Mouse (Mus musculus): ENCODE measurements at regions not wholly inside any gene's neighbourhood (a gene's known extent, or its start where the extent isn't known, plus 50 kb on each side); places are given as distances from the start of the nearest gene placed in this dataset.

DNA sequence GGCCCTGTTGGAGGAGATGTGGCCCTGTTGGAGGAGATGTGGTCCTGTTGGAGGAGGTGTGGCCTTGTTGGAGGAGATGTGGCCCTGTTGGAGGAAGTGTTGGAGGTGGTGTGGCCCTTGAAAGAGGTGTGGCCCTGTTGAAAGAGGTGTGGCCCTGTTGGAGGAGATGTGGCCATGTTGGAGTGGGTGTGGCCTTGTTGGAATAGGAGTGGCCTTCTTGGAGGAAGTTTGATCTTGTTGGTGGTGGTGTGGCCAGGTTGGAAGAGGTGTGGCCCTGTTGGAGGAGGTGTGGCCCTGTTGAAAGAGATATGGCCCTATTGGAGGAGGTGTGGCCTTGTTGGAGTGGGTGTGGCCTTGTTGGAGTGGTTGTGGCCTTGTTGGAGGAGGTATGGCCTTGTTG is 220.3 kb downstream of the Cryba4 start:
- no peak for DNase-seq

DNA sequence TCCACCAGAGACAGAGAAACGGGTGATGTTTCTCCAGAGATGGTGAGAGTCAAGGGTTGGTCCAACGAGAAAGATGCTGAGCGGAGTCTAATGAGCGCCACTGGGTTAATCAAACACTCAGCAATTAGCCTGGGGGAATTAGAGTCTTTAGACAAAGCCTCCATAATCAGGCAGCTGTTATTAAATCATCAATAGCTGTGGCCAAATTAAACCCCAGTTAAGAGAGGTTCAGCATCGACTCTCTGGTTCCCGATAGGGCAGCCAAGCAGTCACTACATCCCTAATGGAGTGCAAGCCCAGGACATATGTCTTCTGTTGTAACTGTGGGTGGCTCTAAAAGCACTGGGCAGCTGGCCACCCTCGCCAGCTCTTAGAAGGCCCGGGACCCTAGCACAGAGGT is 216.9 kb downstream of the Cryba4 start:
- no peak for DNase-seq

DNA sequence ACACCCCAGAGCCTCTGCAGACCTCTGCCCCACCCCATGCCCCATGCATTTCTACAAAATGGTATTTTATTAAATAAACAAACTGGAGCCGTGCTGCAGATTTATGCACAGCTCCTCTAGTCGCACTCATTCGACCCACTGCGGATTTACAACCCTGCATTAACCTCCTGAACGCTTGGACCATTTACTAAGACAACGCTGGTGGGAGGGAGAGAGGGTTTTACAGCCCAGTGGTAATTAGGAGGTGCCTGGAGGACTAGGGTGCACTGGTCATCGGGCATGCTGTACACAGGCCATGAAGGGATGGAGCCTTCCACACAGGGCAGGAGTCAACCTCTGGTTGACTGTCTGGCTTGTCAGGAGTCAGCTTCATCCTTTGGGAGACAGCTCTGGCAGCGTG is 215.2 kb downstream of the Cryba4 start:
- DNase-seq = no peak

DNA sequence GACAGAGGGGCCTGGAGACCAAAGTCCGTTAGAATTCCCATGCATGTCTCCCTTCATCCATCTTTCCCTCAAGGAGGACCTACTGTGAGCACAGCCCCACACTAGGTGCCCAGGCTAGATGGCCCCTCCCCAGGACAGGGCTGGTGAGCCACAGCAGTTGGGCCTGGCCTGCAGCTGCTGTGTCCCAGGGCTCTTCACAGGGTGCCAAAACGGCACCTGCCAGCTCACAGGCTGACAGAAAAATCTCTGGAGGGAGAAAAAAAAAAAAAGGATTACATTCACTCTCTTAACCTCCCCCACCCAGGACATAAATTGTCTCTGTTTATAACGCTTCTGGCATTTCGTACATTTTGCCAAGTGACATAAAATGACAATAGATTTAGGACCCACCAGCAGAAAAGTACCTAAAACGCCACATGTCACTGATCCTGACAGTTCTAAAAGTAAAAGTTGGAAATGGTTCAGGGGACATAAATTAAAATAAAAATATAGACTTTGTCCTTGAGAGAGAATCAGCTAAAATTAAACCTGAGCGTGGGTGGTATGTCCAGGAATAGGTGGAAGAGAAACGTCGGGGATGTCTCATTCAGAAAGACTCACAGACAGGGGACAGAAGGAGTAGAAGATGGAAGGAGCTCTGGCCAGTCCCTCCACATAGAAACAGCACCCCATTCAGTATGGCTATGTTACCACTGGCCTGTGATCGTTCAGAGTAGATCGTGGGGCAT is 212.5 kb downstream of the Cryba4 start:
- no peak for DNase-seq

DNA sequence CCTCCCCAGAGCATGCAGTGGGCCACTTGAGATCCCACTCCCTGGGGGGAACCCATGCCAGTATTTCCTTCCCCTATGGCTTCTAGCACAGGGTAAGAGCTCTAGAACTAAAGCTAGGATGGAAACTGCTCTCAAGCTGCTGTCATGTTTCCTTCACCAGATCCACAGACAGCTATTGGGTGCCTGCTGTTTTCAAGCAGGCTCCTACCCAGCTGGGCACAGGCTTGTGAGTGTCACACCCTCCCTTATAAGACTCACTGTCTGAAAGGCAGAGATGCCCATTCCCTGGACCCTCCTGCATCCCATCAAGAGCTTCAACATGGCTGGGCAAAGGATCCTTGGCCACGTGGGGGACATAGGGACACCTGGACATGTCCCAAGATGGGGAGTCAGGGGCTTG is 211.6 kb downstream of the Cryba4 start:
- DNase-seq = no peak

DNA sequence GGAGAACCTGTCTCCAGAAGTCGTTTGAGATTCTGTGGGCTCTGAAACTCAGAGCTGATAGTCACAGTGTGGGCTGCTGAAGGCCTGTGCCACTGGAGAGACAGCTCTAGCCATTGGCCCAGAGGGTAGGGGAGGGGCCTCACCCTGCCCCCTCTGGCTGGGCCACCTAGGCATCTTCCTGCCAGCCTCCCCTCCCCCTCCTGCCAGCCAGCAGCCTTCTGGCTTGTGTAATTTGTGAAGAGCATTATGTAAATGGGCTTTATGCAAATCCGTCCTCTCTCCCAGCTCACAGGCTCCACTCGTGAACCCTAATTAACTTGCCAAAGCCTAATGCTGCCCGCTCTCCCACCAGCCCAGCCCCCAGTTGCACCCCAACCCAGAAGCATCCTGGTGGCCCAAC is 211.0 kb downstream of the Cryba4 start:
- DNase-seq = no peak

DNA sequence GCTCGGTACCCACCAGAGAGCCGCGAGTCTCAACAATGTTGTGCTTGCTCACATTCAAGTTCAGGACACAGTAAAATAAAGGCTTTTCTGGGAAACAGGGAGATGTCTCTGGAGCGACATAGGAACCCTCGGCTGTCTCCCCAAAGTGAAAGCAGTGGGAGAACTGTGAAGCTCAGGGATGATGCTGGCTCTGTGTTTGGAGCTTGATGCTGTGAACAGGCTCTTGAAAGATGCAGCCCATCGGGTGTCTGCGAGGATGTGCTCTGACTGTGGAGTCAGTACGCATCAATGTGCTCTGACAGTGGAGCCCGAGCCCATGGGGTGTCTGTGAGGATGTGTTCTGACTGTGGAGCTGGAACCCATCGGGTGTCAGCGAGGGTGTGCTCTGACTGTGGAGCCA is 210.1 kb downstream of the Cryba4 start:
- DNase-seq = no peak

DNA sequence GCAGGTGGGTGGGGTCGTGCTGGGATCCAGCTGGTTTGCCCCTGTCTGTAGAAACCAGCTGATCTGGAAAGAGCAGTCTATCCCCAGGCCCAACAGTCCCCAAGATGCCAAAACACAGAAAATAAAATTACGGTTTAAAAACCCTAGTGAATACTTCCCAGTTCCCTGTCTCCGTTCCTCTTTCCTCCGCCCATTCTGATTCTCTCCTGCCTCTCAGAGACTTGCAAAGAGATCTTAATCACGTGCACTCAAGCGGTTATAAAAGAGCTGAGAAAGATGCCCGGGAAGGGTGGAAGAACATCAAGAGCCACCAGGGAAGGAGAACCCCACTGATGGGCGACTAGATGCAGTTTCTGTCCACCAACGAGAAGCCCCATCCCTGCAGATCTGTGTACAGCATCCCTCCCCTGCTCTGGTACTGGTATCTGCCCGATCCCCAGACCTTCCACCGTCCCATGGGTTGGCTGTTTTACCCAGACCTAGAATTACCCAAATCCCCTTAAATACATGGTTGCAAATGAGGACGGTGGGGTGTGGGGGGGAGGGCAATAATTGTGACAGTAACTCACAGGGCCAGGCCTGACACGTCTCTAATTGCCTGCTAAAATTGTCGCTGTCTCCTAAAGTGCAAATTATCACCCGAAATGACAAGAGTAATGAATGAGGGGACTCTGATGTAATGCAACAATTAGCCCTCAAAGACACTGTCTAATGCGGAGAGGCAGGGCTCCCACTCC is 202.1 kb downstream of the Cryba4 start:
- no peak for DNase-seq

DNA sequence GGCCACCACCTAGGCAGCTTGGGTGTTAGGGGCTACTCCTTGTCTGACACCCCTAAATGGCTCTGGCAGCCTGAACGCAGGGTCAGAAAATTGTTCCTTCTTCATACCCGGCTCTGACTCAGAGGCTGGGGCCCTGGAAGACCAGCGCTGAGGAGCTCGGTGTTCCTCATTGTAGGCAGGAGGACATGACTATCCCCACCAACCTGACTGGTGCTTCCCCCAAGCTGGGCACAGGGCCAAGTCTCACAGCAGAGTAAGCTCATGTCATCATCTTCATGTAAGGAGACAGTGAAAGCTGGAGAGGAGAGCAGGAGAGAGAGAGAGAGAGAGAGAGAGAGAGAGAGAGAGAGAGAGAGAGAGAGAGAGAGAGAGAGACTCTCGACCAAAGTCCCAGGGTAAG is 201.4 kb downstream of the Cryba4 start:
- DNase-seq = peak; percentile 24

DNA sequence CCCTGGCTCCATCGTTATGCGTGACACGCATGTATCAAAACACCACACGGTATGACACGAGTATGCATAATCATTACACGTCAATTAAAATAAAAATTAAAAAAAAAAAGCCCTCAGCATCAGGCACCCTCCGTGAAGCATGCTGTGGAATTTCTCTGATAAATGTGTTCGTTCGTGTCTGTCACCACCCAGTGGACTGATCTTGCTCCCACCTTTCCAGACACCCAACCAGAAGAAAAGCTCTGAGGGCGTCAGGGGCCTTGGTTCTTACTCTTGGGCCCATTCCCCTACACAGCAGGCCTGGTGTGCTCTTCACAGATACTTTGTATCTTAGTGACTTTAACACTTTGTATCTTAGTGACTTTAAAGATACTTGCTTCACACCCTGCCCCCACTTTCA is 200.5 kb downstream of the Cryba4 start:
- DNase-seq = no peak

DNA sequence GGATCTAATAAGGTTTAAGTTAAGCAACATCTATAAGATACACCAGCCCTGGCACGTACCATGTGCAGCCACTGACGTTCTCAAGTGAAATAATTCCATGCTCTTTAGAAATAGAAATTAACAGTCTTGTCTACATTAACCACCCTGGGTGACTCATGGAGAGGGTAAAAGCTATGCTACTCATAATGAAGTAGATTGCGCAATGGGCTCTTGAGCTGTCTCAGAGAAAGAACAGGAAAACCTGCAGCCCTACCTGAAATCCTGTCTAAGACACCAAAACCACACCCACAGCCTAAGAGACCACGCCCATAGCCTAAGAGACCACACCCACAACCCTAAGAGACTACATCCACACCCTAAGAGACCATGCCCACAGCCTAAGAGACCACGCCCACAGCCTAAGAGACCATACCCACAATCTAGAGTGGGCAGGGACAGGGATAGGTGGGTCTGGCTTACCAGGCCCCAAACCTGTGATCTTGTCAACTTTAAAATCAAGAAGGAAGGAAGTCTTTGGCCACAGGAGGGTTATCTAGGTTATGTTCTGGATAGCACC is 198.6 kb downstream of the Cryba4 start:
- no peak for DNase-seq

DNA sequence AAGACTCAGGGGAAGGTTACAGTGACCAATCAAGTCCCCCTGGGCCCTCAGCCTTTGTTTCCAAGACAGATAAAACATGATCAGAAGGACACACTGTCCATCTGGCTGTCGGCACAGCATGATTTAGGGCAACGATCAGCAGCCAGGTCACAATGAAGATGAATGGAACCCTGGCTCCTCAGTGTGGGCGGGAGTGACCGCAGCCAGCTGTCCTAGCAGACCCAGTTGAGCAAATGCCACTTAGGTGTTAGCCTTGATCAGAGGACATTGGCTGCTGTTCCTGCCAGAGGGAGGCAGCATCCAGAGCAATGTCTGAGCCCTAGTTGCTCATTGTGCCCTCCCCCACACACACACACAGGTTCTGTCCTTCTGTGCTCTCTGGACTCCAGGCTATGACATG is 197.3 kb downstream of the Cryba4 start:
- no peak for DNase-seq

DNA sequence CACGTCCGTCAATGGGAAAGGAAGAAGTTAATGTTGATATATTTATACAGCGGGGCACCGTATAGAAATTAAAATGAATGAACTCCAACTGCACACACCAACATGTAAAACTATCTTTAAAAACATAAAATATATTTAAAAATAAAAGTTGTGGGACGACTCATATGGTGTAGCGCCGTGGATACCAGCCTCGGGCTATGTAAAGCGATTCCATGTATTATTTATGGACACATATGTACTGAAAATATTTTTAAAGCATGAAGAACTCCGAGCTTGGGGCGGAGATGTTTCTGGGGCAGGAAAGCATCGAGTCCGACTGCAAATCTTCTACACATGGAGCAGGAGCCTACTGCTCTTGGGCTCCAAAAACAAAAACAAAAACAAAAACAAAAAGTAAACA is 182.4 kb downstream of the Cryba4 start:
- DNase-seq = no peak

DNA sequence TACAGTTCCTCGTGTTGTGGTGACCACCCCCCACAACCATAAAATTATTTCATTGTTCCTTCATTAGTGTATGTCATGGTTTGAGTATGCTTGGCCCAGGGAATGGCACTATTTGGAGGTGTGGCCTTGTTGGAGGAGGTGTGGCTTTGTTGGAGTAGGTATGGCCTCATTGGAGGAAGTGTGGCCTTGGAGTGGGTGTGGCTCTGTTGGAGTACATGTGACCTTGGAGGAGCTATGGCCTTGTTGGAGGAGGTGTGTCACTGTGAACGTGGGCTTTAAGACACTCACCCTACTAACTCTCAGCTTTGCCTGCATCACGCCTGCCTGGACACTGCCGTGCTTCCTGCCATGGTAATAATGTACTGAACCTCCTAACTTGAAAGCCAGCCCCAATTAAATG is 179.9 kb downstream of the Cryba4 start:
- no peak for DNase-seq

DNA sequence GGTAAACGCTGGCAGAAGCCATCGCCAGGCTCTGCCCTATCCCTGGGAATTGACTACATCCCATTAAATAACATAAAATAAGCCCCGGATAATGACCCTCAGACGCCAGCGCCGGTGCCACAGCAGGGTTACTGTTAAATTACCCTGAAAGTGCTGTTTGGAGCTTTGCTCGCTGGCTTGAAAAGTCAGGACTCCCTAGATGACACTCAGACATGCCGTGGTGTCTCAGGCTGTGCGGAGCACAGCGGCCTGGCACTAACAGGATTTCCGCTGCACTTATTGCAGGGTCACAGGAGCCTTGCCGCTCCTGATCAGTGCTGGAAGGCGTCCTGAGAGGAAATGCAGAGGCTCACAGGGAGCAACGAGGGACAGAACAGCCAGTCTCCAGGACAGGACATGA is 175.2 kb downstream of the Cryba4 start:
- DNase-seq = no peak

DNA sequence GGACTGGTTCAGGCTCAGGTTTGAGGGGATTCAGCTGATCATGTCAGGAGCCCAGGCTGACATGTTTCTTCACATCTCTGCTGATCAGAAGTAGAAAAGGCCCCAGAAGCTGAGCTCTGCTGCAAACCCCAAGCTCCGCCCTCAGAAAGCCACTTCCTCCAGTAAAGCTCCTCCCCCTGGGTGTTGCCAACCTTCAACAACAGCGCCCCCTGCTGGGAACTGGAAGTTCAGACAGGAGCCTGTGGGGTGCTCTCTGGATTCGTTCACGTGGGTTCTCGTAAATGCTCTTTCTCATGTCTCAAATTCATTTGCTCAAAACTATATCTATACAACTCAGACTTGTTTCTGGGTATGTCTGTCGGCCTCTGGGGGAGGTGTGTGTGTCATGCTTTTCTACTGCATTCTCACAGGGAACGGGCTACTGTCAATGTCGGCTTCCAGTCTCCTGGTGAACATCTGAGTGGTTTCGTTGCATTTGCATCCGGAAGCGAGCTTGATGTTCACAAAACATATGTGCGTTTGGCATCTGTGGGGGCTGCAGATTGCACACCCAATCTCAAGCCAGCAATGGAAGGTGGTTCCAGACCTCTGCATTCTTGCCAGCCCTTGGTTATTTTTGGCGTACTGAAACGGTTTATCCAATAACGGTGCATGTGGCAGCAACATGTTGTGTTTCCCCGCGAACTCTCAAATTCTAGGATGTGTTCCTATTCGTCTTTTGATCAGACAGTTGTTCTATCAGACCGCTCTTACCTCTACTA is 174.3 kb downstream of the Cryba4 start:
- peak; percentile 57 for DNase-seq

DNA sequence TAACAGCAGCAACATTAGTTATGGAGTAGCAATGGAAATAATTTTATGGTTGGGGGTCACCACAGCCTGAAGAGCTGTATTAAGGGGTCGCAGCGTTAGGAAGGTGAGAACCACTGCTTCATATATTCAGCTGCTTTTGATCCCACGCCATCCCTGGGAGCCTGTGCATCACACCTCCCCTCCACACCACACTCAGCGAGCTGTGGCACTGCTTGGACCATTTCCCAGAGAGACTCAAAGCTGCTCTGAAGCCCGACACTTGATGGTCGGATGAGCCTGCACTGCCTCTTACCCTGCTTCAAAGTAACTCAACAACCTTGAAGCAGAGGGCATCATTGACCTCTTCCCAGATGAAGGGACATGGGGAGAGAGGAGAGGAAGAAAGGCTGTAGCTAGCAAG is 171.3 kb downstream of the Cryba4 start:
- no peak for DNase-seq

DNA sequence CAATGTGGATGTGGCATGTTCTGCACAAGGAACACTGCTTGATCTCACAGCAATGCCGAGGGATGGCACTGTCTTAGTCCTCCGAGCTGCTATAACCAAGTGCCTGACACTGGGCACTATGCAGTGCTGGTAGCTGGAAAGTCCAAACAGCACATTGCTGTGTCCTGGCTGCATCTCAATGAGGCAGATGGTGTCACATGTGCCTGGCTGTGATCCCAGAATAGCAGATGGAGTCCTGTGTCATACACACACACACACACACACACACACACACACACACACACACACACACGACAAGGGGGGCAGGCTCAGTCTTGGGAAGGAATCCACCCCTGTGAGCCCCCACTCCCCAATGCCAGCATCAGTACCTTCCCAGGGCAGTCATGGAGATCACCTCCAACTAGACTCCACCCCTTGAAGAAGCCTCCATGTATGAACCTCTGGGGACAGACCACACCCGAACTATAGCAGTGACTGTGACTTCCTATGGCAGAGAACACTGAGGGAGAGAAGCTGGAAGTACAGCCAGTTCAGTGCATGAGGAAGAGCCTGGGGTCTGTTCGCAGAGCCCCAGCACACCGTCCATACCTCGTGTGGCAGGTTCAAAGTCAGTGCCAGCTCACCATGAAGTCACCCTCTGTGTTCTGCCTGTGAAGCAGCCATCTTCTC is 160.3 kb downstream of the Cryba4 start:
- peak; percentile 73 for DNase-seq

DNA sequence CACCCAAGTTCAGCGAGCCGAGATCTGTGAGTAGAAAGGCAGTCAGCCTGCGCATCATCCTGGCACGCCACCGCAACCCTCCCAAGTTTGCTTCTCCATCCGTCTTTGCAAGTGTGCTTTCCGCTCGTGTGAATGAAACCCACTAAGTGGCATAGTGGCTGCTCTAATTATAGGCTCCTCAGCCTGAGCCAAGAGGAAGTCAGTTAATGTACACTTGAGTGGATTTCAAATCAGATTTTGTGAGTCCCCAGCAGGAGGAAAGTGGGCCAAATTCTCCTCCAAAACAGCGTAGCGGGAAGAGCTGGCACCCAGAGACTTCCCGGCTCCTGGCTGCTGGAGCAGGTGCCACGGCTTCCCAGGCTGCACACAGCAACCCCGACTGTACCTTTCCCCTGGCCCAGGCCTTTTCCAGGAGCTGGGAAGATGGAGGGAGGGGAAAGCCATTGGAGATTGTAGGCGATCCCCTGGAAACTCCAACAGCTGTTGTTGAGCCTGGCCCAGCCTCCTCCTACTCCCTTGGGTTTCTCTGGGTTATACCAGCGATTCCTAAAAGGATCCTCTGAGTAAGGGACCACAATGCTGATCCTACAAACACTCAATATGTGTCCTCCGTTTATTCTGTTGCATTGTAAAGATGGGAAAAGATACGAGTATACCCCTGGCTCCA is 158.3 kb downstream of the Cryba4 start:
- DNase-seq = no peak

DNA sequence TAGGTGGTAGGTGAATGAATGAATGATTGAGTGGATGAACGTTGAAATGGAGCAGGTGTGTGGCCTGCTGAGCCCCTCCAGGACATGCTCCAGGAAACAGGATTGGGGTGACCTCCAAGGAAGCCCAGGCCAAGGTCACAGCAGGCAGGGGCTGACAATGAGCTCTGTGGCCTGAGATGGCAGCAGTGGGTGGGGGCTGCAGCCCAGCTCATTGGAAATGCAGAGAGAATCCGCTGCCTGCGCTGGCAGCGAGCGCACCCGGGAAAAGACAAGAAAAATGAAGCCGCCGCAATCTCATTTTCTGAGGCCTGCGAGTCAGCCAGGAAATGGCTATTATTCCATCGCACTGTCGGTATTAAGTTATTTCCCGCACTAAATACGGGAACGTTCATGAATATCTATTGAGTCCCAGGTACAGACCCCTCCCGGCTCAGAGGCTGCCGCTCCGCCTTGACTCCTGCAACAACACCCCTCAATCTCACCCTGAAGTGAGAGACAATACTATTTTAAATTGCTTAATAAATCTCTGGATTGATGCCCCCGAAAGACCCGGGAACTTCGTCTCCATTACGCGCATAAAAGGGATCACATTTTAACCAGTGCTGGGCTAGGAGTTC is 153.7 kb downstream of the Cryba4 start:
- no peak for DNase-seq

DNA sequence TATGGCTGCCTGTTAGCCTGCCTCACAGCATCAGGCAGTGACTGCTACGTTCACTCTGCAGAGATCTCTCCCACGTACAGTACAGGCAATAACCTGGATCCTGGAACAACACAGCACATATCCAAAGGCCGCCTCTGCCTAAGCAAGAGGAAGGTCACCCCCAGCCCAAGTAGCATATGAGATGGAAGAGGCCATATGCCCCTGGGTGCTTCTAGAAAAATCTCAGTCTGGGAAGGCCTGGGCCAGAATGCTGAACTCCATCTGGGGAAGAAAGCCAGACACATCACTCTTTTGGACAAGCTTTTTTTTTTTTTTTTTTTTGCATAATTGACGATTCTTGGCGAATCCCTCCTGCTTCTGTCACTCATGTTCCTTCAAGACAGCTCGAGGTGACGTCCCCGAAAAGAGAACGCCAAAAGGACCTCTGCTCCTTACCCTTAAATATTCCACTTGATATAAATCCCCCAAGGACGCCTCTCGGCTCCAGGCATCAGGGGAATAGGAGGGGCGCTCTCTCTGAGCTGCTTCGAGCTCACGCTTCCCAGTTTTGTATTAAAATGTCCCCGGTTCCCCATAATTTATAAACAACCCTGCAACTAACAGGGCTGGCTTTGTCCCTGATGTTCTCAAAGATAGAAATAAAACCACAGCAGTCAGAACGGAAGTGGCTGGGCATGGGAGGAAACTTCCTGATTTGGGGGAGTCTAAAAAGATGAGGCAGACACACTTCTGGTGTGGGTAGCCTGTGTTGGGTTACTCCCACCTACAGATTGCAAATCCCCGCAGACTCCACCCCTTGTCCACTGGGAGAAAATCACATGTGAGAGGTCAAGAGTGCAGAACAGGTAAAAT is 150.4 kb downstream of the Cryba4 start:
- DNase-seq = no peak

All from heart, postnatal 4 days (tissue).